Mouse (Mus musculus): ENCODE results near the gene Hoxc9.

- TF ChIP-seq CTCF (IDR thresholded peaks at IDR 0.05; ENCODE audit: extremely low read depth, insufficient read length, insufficient replicate concordance, low read depth, low read length) (no peak), POLR2A (IDR thresholded peaks at IDR 0.05; ENCODE audit: low read depth, low read length) (no peak)
Observed at GRCm38 (mm10) chr15:103032167-103032566, 55.9 kb downstream of the Hoxc9 start.

Data from small intestine, adult 2 months (tissue).